Mouse (Mus musculus) liver, adult (tissue): ENCODE results near the gene Spata5.

Experiments used
- GATA4 ChIP-seq: IDR thresholded peaks from 2 replicates; pipeline ENCODE4 v1.6.1; 2014; ENCODE audit warnings: mild to moderate bottlenecking, low read length; ENCODE audit not compliant: insufficient replicate concordance

Gene Spata5

DNA sequence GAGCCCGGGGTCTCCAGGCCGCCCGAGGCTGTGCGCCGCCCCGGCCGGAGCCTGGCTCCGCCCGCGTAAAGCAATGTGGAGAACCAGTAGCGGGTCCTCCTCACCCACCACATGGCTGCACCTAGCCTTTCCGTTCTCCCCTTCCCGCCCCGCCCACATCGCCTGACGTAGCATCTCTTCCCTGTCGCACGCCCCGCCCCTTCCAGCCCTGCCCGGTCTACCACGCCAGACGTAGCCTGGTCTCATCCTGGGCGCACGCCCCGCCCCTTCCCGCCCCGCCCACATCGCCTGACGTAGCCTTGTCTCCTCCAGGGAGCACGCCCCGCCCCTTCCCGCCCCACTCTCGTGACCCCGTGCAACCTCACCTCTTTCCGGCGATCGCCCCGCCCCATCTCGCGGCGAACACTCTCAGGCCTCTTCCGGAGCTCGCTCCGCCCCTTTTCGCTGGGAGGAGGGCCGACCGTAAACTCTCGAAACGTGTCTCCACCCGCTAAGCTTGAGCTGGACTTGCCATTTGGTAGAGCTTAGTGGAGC lies at the start of gene Spata5:
Spata5 (plus strand) TSS at position 439 of the 534 bp plus-strand sequence.
- no peak for TF ChIP-seq GATA4

DNA sequence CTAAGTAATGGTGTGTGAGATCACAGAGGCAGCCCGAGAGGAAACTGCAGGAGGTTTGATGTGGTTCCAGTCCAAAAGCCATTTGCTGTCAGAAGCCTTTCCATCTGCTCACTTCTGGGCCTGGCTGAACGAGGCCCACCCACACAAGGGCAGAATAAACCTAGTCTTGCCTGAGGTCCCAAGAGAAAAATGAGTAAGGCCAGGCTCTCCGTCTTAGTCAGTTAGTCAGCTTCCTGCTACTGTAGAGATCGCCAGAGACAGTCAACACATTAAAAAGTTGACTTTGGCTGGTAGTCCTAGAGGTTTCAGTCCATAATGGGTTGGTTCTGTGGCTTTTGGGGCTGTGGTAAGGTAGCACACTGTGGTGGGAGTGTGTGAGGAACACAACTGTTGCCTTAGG lies 49.3 kb upstream of the Spata5 start:
- no peak for TF ChIP-seq GATA4

DNA sequence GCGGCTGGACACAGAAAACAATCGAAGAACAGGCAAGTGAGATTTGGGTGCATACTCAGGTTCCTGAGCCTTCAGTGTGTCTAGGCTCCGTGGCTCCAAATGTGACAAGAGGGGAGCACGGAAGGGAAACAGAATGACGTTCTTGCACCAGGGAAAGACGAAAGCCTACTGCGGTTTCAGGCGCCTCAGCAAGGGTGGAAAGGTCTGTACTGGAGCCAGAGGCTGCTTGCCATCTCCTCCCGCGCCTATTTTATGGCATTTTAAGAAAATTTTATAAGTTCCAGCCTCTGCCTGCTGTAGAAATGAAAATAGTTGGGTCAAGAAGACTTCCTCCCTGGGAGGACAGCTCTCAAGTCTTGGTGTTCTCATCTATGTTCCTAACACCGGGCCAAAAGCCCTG lies 46.0 kb upstream of the Spata5 start:
- no peak for TF ChIP-seq GATA4

DNA sequence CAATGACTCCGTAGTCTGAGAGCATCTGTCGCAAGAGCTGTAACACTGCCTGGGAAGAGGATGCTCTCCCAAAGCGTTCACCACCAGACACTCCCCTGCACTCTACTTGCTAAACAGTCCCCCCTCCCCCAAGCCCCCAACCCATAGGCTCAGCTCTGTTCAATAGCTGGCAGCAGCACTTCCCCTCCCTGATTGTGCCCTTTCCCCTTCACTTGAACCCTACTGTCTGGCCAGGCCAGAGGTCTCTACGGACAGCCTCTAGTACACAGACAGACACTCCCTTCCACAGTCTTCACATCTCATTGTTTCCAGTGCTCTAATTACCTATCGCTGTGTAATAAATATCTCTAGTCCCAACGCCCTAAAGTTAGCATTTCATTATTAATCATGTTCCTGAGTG lies 41.8 kb upstream of the Spata5 start:
- no peak for TF ChIP-seq GATA4

DNA sequence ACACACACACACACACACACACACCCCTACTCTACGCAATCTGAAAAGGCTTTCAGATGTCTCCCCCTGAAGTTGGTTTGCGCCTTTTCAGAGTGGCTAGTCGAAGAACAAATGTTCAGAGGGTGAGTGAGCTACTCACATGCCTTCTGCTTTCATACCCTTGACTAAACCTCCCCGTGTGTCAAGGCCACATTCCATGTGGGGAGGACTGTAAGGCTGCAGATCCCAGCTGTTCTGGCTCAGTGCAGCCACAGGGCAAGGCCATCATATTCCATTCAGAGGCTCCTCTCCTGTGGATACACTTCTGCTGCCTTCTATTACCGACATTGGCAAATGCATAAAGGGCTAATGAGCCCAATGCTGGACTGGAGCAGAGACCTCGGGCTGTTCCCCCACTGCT lies 41.3 kb upstream of the Spata5 start:
- no peak for TF ChIP-seq GATA4

DNA sequence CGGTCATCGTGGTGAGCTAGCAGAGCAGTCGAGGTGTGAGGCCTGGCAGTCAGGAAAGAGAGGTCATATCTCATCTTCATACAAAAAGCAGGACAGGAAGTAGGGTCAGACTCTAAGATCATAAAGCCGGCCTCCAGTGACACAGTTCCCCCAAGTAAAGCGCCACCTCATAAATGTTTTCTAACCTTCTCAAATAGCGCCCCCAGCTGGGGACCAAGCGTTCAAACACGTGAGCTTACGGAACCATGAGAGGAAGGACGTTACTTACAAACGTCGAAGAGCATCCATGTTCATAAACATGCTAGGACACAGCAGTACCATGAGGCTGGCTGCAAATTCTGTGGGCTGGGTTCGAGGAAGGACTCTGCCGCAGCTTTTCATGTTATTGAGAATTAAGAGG lies 40.5 kb upstream of the Spata5 start:
- TF ChIP-seq GATA4: no peak

DNA sequence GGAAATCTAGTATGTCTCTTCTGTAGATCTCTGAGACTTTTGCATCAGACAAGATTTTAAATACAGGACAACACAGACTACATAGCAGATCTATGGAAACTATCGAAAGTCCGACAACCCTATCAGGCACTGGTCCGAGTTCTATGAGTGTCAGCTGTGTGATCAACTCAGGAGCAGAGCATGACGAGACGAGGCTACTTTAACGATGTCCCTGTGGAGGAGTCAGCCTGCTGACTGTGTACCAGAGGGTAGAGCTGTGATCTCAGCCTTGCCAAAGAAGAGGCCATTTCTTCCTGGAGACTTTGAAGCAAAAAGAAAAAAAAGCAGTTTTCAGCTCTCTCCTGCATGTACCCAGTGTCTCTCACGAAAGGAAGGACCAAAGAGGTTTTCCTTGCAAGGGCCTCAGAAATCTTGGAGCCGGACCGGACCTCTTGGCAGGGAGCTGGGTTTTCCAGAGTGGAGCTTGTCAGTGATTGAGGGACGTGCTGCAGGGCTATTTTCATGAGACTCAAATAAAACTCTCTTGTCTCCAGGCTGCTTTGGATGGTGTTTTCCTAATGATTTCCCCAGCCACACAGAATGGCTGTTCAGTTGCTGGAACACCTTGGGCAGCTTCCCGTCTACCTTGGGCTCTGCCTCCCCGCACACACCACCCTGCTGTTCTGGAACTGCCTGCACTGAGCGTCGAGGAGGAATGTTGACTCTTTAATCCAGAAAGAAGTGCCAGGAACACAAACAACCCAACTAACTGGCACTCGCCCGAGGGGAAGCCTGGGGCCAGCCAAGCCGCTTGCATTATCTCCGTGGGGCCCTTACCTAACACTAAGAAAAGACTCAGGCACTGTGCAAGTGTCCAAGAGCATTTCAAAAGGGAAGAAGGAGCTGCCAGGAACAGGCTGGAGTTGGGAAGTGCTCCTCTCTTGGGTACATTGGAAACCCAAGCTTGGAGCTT lies 39.5 kb upstream of the Spata5 start:
- no peak for TF ChIP-seq GATA4

DNA sequence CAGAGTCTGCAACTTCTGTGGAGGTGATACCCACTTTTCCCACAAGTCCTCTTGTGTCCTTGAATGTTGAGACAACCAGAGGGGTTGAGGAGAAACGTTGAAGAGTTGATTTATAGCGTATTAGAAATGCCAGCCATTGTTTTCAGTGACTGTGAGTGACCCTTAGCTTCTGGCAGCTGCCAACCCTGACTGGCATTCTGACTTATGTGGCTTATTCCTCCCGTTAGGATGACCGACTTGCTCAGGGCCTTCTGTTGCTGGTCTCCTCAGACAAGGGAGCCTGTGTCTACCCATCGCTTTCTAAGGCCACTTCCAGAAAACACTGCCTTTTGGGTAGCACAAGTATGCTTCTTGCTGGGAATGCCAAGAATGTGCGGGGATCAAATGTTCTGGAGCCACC lies 38.2 kb upstream of the Spata5 start:
- TF ChIP-seq GATA4: no peak

DNA sequence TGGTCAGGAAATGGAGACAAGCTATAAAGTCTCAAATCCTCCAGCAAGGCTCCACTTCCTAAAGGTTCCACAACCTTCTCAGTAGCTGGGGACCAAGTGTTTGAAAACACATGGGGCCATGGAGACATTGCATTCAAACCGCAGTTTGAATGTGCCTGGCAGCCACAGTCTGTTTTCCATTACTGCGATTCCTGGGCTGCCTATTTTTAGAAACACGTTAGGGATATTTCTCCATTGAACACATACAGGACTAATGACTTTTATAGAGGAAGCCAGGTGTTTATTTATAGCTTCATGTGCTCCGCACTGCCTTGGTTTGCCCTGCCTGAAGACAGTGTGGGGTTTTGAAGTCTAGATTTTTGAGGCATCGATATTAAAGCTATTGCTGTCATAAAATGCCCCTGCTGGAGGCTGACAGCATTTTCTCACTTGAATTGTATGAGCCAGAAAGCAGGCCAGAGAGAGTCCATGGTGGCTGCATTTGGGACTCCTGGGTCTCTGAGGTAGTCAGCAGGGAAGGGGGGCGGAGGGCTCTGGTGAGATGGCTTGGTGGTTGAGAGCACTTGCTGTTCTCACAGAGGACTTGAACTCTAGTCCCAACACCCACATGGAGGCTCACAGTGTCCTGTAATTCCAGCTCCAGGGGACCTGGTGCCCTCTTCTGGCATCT lies 36.5 kb upstream of the Spata5 start:
- no peak for TF ChIP-seq GATA4

DNA sequence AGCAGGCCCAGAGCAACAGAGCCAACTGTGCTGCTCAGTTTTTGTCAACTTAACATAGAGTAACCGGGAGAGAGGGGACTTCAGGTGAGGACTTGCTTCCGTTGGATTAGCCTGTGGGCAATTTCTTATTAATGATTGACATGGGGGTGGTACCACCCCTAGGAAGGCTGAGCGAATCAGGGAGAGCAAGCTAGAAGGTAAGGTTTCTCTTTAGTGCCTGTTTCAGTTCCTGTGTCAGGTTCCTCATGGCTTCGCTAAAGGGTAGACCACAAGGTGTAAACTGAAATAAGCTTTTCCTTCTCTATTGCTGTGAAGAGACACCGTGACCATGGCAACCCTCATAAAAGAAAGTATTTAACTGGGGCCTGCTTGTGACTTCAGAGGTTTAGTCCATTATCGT lies 32.4 kb upstream of the Spata5 start:
- TF ChIP-seq GATA4: no peak

DNA sequence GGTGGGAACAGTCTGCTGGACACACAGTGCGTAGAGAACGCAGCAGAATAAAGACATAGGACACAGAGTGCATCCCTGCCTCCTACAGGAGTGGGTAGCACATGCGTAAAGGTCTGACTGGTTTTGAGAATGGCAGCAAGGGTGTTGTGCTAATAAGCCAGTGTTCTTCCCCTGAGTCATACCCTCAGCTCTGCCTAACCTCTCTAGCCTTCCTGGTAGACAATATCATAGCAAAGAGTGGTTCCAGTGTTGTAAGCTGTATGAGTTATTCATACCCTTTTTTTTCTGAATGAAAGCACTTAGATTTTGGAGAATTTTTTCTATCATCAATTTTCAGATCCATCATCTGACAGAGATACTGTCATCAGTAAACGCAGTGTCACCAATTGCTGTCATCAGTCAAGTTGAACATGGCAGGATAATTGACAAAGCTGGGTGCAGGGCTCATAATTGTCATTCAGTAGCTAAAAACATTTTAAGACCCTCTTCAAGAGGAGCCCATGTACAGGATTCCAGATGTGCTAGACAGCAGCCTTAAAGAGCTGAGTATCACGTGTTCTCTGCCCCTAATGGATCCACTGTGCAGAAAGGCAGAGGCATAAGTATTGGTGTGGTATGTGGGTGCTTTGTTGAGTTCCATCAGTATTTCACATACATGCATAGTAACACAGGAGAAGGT lies 22.6 kb upstream of the Spata5 start:
- TF ChIP-seq GATA4: no peak

DNA sequence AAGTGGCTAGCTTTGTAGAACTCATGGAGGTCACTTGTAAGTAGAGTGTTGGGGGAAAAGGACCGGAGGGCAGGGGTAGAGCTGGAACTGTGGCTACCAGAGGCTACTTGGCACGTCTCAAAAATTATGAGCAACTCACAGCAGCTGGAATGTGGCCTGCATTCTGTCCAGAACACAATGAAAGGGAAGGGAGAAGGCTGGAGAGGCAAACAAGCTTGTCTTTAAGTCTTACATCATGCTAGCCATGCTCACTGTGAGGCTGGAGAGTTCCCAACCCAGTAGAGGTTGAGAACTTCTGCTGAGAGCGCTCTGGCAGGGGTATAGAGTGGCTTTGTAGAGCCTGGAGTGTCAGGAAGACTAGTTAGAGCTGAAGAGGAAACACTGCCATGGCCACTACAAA lies 22.1 kb upstream of the Spata5 start:
- TF ChIP-seq GATA4: no peak

DNA sequence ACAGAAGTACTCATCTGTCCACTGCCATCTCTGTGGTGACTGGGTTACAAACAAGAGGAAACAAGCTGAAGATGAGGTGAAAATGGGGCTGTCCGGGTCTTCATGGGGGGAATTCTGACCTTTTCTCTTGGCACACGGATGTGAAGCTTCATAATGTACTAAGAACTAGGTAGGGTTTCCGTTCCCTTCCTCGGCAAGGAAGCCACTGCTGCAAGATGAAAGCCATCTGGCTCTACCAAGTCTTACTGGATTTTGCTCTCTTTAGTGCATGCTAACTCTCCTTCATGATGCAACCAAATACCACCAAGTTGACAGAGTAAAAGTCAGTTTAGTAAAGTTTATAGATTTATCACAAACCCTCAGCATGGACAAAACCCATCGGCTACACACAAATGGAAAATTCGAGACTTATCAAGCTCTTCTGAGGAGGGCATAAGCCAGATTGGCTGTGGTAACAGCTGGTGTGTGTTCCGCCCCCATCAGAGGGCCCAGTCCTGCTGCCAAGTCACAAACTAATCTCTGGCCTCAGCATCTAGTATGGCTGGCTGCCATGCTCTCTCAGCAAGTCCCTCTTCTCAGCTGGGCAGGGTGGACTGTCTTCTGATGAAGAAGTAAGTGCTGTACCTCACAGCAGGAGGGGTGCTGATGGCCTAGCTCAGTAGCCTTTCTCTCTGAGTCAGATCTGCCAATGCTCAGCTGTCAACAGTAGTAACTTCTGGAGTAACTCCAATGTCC lies 20.9 kb upstream of the Spata5 start:
- no peak for TF ChIP-seq GATA4

DNA sequence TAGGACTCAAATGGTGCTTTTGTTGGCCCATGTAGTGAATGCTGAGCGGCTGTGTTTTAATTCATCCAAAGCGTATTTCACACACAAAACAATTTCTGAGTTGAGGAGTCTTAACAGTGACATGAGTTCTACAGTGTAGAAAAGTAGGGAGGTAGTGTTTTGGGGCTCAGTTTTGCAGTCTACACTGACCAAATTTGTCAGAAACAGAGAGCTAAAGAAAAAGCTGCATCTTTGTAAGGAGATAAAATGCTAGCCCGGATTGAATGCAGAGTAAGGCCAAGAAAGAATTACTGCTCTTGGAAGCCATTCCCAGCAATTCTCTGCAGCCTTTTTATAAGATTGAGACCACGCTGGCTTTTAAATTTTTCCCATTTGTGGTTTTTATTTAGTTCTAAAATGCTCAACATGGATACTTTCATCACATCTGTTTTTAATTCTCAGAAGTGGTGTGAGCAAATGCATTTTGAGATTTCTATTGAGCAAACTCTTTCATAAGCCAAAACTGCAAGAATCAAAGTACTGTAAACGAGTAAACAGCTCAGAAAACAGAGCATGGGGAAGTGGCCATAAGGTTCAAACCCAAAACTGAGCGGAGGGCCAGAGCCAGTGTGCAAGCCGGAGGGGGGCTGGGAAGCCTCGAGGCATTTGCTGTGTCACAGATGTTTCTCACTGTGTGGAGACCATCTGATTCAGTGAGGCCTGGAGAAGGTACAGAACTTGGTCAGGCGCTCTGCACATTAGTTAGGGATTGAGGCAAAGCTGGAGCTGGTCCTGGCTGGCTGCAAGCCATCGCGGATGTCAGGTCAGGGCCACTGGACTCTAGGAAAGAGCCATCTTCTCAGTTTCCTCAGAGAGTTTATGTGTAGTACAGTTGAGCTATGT lies 17.7 kb upstream of the Spata5 start:
- no peak for TF ChIP-seq GATA4
